Mouse (Mus musculus) cerebellum, adult 2 months (tissue): Measurements from ENCODE around the gene Dab2ip. TPM values are rescaled to one million over a fixed set of nuclear protein-coding genes. Genes with fewer than 3 reads are reported as not detected.

ENCODE experiments used
- DNase-seq, 2 experiments: peaks; one replicate each; pipeline ENCODE4 v3.0.0; 2021
- H3K27ac ChIP-seq: fragments of 200-500 bp; 2 replicates; pipeline ENCODE4 v1.5.1; 2012; ENCODE audit warnings: low read length, control low read depth, inconsistent platforms; ENCODE audit not compliant: insufficient read depth
- H3K27me3 ChIP-seq: fragments of 200-500 bp; 2 replicates; pipeline ENCODE4 v1.6.1; 2012; ENCODE audit warnings: inconsistent platforms, mild to moderate bottlenecking, low read length, moderate library complexity; ENCODE audit not compliant: control insufficient read depth, insufficient read depth
- H3K4me1 ChIP-seq: fragments of 200-500 bp; 2 replicates; pipeline ENCODE4 v1.6.1; 2011; ENCODE audit warnings: low read length; ENCODE audit not compliant: control insufficient read depth, insufficient read depth
- H3K4me3 ChIP-seq: fragments of 200-500 bp; replicated peaks from 2 replicates; pipeline ENCODE3; 2011; ENCODE audit warnings: mild to moderate bottlenecking, low read depth, low read length, control low read depth; ENCODE audit not compliant: insufficient read depth
- CTCF ChIP-seq: fragments of 200-500 bp; IDR thresholded peaks from 2 replicates; pipeline ENCODE4 v1.5.1; 2011; ENCODE audit warnings: low read depth, mild to moderate bottlenecking, control low read depth, low read length, moderate library complexity, borderline replicate concordance; ENCODE audit not compliant: insufficient read depth
- POLR2A ChIP-seq: fragments of 200-500 bp; IDR thresholded peaks from 2 replicates; pipeline ENCODE4 v1.6.1; 2011; ENCODE audit warnings: low read length, control low read depth, borderline replicate concordance; ENCODE audit not compliant: insufficient read depth
- WGBS: fragments of 180-500 bp; shearing (Covaris S2); methylation state at CpG from one replicate; pipeline ENCODE4 v1.1.7; 2018; 5-methylcytosine and 5-hydroxymethylcytosine counted together
- polyA plus RNA-seq: library from polyadenylated mRNA; depleted of rRNA; stranded (reverse); fragments of >200 nt; gene quantifications from 2 replicates; pipeline ENCODE4 v1.2.3, GENCODE M21; 2012

The Dab2ip gene
- polyA plus RNA-seq, 1 experiment = 136 TPM

GRCm38 (mm10) chr2:35686104-35686503 is 128.0 kb downstream of the Dab2ip start:
- H3K4me1 ChIP-seq = peaks cover 90% of the 10 kb centered on the region
- TF ChIP-seq POLR2A (no peak), CTCF (no peak)
- H3K27me3 ChIP-seq = no peaks in the 10 kb centered on the region
- H3K27ac ChIP-seq = 0 out of 2 replicates have a peak overlapping the region, but pooled peaks have one; percentile 12
- no peak for DNase-seq
- WGBS = 16% methylated on average over 7 of the region's 7 CpGs
- no peak overlapping the region for H3K4me3 ChIP-seq

- no peak for TF ChIP-seq CTCF
- TF ChIP-seq POLR2A = no peak
- WGBS = 14% methylated on average over 5 of the region's 5 CpGs
- Histone ChIP-seq H3K4me3 (no peak overlapping the region), H3K27ac (no peak overlapping the region), H3K27me3 (no peaks in the 10 kb centered on the region), H3K4me1 (peaks cover 86% of the 10 kb centered on the region)
- DNase-seq = peak in 1 of 2 experiments; percentile 51
These were observed 129.5 kb downstream of the Dab2ip start for GRCm38 (mm10) chr2:35687557-35688070.

DNA sequence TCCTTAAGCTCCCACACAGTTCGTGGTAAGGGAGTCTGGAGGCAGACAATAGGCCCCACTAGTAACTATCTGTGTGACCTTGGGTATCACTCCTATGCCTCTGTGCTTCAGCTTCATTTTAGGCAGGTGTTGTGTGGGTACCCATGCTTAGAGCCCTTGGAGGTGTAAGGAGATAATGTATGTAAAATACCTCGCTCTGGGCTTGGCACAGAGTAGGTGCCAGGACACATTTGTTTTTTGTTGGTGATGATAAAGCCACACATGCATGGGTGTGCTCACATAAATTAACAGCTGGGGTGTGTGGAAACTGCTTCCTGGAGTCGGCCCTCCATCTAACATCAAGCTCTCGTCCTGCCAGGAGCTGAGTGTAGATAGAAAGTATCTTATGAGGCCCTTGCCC is 130.1 kb downstream of the Dab2ip start:
- DNase-seq = no peak
- WGBS = 38% methylated on average over 4 of the region's 4 CpGs

DNA sequence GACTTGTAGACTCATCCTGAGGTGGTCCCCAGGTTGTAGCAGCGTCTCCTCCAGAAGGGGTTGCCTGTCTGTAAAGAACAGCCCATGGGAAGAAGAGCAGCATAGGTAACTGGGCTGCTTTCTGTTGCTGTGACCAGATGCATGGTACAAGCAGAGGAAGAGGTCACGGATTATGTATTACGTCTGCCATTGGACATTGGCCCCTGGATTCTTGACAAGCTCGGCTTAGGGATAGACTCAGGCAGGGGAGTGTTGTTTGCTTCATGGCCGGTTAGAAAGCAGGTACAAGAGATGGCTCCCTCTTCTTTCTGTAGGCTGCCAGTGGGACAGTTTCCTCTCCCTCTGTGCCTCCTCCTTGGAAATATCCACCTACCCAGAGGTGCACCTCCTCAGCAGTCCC is 130.5 kb downstream of the Dab2ip start:
- no peaks in the 10 kb centered on the region for H3K27me3 ChIP-seq
- H3K27ac ChIP-seq = no peak overlapping the region
- 42% methylated on average over 5 of the region's 5 CpGs for WGBS
- TF ChIP-seq CTCF = no peak
- no peak for TF ChIP-seq POLR2A
- H3K4me3 ChIP-seq = no peak overlapping the region
- H3K4me1 ChIP-seq = peaks cover 88% of the 10 kb centered on the region
- DNase-seq = no peak

More for the DNA sequence above, 130.1 kb downstream of the Dab2ip start:
- H3K4me3 ChIP-seq = no peak overlapping the region
- TF ChIP-seq POLR2A (no peak), CTCF (no peak)
- H3K4me1 ChIP-seq = peaks cover 88% of the 10 kb centered on the region
- H3K27me3 ChIP-seq = no peaks in the 10 kb centered on the region
- no peak overlapping the region for H3K27ac ChIP-seq

DNA sequence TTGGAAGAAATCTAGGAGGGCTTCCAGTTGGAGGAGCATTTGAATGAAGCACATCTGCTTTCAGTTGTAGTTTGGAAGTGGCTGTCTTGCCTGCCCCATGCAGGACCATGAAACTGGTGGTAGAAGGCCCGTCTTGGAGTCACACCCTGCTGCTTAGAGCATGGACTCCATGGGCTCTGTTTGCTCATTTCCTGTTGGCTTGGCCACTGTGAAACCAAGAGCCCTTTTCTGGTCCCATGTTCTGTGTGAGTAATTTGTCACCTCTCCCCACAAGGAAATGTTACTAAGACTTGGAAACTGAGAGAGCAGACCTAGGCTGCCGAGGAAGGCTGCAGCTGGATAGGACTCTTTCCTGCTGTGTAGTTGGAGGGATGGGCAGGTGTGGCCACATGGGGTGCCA is 131.8 kb downstream of the Dab2ip start:
- 31% methylated on average over 2 of the region's 2 CpGs for WGBS
- no peaks in the 10 kb centered on the region for H3K27me3 ChIP-seq
- no peak for DNase-seq
- no peak for TF ChIP-seq POLR2A
- TF ChIP-seq CTCF = no peak
- peaks cover 90% of the 10 kb centered on the region for H3K4me1 ChIP-seq
- no peak overlapping the region for H3K27ac ChIP-seq
- H3K4me3 ChIP-seq = no peak overlapping the region

- H3K27ac ChIP-seq = no peak overlapping the region
- no peaks in the 10 kb centered on the region for H3K27me3 ChIP-seq
- no peak overlapping the region for H3K4me3 ChIP-seq
- H3K4me1 ChIP-seq = peaks cover 87% of the 10 kb centered on the region
- peak in 1 of 2 experiments; percentile 59 for DNase-seq
- no peak for TF ChIP-seq CTCF
- TF ChIP-seq POLR2A = no peak
- WGBS = 21% methylated on average over 7 of the region's 7 CpGs
These were observed 133.4 kb downstream of the Dab2ip start for GRCm38 (mm10) chr2:35691257-35692049.

- peaks cover 86% of the 10 kb centered on the region for H3K4me1 ChIP-seq
- TF ChIP-seq POLR2A (no peak), CTCF (no peak)
- H3K27me3 ChIP-seq = no peaks in the 10 kb centered on the region
- 42% methylated on average over 11 of the region's 11 CpGs for WGBS
- DNase-seq = no peak
- no peak overlapping the region for H3K4me3 ChIP-seq
- H3K27ac ChIP-seq = peak overlapping the region; percentile 43
These were observed 134.3 kb downstream of the Dab2ip start for GRCm38 (mm10) chr2:35692272-35692900.
